Mouse (Mus musculus) layer of hippocampus, adult 2 months (tissue): ENCODE measurements at regions not wholly inside any gene's neighbourhood (a gene's known extent, or its start where the extent isn't known, plus 50 kb on each side); places are given as distances from the start of the nearest gene placed in this dataset.
"Not testable (repeated sequence)": the region's sequence is repeated elsewhere in the genome, so short reads cannot be mapped to it uniquely, and the experiment has no call there.

ENCODE experiments used
- DNase-seq, 2 experiments: peaks; one replicate each; pipeline ENCODE4 v3.0.0; 2022; ENCODE audit warnings: low spot score in 2 of 2
- H3K27ac ChIP-seq: fragments of 200-600 bp; 2 replicates; pipeline ENCODE4 v1.8.1; 2022
- H3K4me3 ChIP-seq: fragments of 200-600 bp; 2 replicates; pipeline ENCODE4 v1.8.1; 2022; ENCODE audit warnings: mild to moderate bottlenecking
- CTCF ChIP-seq: fragments of 200-600 bp; conservative IDR thresholded peaks from 2 replicates; pipeline ENCODE4 v1.8.1; 2022; ENCODE audit warnings: antibody characterized with exemption, mild to moderate bottlenecking, moderate library complexity

- Histone ChIP-seq H3K4me3 (no peak overlapping the region), H3K27ac (no peak overlapping the region)
- DNase-seq, result no peak
- no peak for TF ChIP-seq CTCF
These were observed 100.8 kb upstream of the Nxpe4 start for GRCm38 (mm10) chr9:48060996-48061395.

GRCm38 (mm10) chr9:48066730-48067345 lies 95.0 kb upstream of the Nxpe4 start:
- TF ChIP-seq CTCF, result no peak
- H3K27ac ChIP-seq, result peak overlapping the region; percentile 82
- peak in 1 of 2 experiments; percentile 52 for DNase-seq
- H3K4me3 ChIP-seq, result no peak overlapping the region

DNA sequence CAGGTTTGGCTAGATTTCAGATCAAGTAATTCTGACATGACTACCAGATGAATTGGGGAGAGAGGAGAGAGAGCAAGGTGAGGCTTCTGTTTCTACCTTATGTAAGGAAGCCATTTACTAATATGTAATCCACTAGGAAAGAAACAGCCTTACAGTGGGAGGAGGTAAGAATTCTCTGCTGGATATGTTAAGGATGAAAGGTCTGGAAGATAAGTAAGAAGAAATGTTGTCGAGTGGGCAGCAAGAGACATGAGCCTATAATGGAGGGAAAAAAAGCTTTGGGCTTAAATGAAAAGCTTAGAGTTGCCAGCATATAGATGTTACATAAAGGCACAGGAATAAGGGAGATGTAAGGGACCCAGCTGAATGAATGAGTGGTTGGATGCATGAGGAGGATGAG lies 89.2 kb upstream of the Nxpe4 start:
- Histone ChIP-seq H3K27ac (peak overlapping the region; percentile 64; the same call in 1 of the 2 replicates), H3K4me3 (no peak overlapping the region)
- TF ChIP-seq CTCF, result no peak
- no peak for DNase-seq

DNA sequence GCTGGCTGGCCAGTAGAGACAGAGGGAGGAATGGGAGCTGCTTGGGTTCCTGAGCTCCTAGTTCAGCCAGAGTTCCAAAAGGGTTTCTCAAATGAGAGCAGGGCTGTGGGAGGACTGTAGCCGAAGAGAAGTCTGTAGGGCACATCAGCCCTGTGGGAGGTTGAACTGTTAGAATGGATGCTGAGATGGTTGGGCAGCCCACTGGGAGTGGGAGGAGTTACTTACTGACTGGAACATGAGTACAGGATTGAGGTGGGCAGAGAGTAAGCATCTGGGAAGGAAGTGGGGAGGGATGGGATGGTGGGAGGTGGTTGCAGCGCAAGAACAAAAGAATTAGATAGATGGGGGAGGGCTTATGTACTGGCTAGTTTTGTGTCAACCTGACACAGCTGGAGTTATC lies 88.7 kb upstream of the Nxpe4 start:
- no peak for DNase-seq
- no peak for TF ChIP-seq CTCF

DNA sequence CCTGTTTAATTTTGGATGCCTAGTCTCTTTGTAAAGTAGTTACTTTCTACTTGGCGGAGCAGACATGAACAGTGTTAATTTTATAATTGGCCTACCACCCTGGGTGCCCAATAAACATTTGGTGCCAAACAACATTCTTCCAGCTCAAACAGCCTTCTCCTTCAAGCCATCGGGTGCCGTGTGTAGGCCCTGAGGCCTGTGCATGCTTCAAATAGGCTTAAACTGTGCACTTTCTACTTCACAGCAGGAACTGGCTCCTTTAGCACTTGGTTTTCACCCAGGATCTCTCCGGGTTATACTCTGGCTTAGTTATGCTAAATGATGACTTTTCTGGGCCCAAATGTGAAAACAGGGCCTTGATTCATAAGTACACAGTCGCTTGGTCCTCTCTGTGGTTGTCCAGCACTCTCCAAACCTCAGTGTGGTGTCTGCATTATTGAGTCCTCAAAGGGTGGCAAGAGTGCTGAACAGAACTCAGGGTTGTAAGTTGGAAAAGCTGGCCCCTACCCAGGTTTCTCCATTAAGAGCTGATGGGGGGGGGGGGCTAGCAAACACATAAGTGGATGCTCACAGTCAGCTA lies 86.1 kb upstream of the Nxpe4 start:
- H3K27ac ChIP-seq, result 0 out of 2 replicates have a peak overlapping the region, but pooled peaks have one; percentile 43
- DNase-seq, result no peak
- TF ChIP-seq CTCF, result no peak
- H3K4me3 ChIP-seq, result no peak overlapping the region

More for the DNA sequence above, 88.7 kb upstream of the Nxpe4 start:
- Histone ChIP-seq H3K27ac (no peak overlapping the region; the same call in 1 of the 2 replicates), H3K4me3 (no peak overlapping the region)

DNA sequence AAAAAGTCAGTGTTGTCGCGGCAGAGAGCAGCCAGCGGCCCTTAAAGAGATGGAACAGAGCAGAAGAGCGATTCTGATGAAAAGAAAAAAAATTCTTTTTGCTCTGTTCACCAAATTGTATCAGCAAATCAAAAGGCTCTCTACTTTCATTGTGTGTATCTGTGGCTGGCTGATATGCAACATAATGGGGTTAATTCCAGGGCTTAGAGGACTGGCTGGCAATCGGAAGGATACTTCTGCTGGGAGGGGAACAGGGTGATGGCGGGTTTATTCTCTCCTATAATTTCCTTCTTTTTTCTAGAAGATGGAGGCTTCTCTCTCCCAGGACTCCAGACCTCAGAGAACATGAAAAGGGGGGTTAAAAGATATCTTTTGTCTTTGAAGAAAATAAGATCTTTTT lies 79.4 kb upstream of the Nxpe4 start:
- Histone ChIP-seq H3K27ac (no peak overlapping the region; the same call in 1 of the 2 replicates), H3K4me3 (no peak overlapping the region)
- no peak for TF ChIP-seq CTCF
- DNase-seq, result no peak

DNA sequence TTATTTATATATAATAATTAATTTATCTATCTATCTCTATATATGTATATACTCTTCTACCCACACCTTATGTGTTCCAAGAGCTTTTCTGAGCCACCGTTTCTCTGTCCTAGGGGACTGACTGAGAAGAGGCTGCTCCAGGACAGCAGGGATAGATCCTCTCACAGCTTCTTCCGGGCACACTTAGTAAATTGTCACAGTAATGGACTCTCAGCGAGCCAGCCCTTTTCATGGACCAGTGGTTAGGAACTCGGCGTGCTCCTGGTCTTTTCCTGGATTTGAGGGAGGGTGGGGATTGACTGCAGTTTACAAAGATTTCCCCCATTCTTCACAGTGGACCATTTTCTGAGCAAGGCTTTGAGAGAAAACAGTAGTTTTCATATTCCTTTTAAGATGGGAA lies 77.6 kb upstream of the Nxpe4 start:
- H3K4me3 ChIP-seq, H3K27ac ChIP-seq, DNase-seq: not testable (repeated sequence)

GRCm38 (mm10) chr9:48089661-48090060 lies 72.2 kb upstream of the Nxpe4 start:
- Histone ChIP-seq H3K4me3 (no peak overlapping the region), H3K27ac (no peak overlapping the region)
- no peak for TF ChIP-seq CTCF
- DNase-seq, result no peak

- no peak overlapping the region for H3K27ac ChIP-seq
- no peak overlapping the region for H3K4me3 ChIP-seq
- no peak for TF ChIP-seq CTCF
- no peak for DNase-seq
These were observed 67.1 kb upstream of the Nxpe4 start for GRCm38 (mm10) chr9:48094756-48095155.

GRCm38 (mm10) chr9:48099846-48100245 lies 62.0 kb upstream of the Nxpe4 start:
- TF ChIP-seq CTCF, result no peak
- Histone ChIP-seq H3K27ac (no peak overlapping the region), H3K4me3 (no peak overlapping the region)
- no peak for DNase-seq

DNA sequence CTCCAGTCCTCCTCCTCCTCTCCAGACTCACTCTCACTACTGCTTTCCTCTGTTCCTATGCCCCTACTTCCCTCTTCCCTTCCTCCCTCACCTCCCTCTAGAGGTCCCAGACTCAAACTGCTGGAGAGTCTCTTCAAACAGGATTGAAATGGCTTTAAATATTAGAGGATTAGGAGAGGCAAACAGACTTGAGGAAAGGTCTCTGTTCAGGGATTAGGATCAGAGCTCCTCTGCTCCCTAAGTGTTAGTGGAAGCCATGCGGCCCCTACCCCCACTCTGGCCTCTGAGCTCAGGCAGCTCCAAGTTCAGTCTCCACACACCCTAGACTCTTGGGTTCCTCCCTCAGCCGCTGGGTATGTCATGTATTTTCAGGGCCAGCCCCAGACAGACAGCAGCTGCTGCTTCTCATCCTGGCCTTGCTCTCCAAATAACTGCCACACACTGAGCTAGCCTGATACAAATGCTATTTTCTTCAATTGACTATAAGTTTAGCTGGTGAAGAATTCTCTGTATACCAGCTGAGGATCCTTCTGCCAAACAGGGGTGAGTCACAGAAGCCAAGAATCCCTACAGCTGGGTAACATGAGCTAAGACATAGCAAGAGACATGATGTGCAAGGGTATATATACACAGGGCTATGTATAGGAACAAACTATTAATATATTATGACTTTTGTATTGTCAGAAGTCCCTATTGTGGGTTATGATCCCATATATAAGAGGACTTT lies 55.2 kb upstream of the Nxpe4 start:
- Histone ChIP-seq H3K4me3 (no peak overlapping the region), H3K27ac (no peak overlapping the region)
- DNase-seq, result no peak
- no peak for TF ChIP-seq CTCF

- no peak for DNase-seq
- H3K27ac ChIP-seq, result no peak overlapping the region
These were observed 52.7 kb upstream of the Nxpe4 start for GRCm38 (mm10) chr9:48108994-48109619.

DNA sequence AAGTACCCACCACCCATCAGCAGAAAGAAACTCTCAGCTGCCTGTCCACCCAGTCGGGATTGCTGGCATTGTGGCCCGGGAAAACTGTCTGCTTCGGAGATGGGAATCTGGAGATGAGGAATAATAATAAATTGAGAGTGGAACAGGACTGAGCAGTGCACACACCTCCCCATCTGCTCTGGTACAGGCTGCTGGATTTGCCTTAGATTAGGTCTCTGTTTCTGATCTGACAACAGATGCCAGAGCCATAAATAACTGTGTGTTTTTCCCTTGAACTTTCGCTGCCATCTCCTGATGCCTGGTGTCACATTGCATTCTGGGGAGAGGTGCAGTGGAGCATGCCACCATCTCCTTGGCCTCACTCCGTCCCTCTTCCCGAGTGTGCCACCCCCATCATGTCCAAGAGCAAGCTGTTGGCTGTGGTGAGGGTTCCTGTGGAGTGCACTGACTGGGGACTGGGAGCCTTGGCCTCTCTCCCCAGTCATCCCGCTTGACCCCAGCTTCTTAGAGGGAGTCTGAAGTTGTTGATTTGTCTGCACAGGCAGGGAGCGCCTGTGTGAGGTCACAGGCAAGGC lies 50.4 kb upstream of the Nxpe4 start:
- peak; percentile 39 to 54 for DNase-seq
- Histone ChIP-seq H3K27ac (peak overlapping the region; percentile 73), H3K4me3 (no peak overlapping the region)
- TF ChIP-seq CTCF, result no peak

More at GRCm38 (mm10) chr9:48108994-48109619, 52.7 kb upstream of the Nxpe4 start:
- no peak overlapping the region for H3K4me3 ChIP-seq
- no peak for TF ChIP-seq CTCF
